Mouse (Mus musculus) cerebellum, adult 18-20 months (tissue): ENCODE results near the gene Tsc22d3.
A peak's percentile ranks its signal among the peaks of the same experiment; 100 is the strongest.

Experiments
- DNase-seq, 2 experiments: peaks; one replicate each; pipeline ENCODE4 v3.0.0; 2021

Tsc22d3 gene

GRCm38 (mm10) chrX:140493527-140494029, 106.9 kb downstream of the Tsc22d3 start:
- no peak for DNase-seq

- DNase-seq = peak; percentile 36 to 37
These were observed 108.4 kb downstream of the Tsc22d3 start for GRCm38 (mm10) chrX:140491884-140492571.

GRCm38 (mm10) chrX:140490203-140490602, 110.3 kb downstream of the Tsc22d3 start:
- DNase-seq = no peak
